Mouse (Mus musculus): ENCODE measurements around the gene Nsmce4a. TPM values are rescaled to one million over a fixed set of nuclear protein-coding genes. Genes with fewer than 3 reads are reported as not detected.

Gene Nsmce4a
- polyA plus RNA-seq, 1 experiment = 74.9 TPM

DNA sequence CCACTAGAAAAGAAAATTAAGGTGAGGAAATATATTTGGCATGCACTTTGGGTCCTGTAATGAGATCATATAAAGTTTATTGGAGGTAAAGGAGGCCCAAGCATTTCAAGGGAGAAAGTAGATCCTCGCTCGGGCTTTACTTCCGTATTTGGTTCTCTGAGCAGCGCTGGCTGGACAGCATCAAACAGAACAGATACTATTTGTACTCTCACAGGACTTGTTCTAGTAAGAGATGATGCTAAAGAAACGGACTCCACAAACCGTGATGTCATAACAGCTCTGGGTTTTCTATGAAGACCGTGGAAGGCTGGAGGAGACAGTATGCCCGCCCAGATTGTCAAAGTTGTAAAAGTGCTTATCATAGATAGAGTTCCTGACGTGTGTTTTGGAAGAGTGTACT, 45.6 kb downstream of the Nsmce4a start:
- H3K4me1 ChIP-seq (ENCODE audit: control insufficient read depth, insufficient read depth, low read length) = no peaks in the 10 kb centered on the region
- 83% methylated on average over 9 of the region's 9 CpGs for WGBS
- H3K27me3 ChIP-seq (ENCODE audit: control insufficient read depth, insufficient read depth, low read length) = no peaks in the 10 kb centered on the region
- no peak for TF ChIP-seq POLR2A (IDR thresholded peaks at IDR 0.05; ENCODE audit: borderline replicate concordance, insufficient read depth, low read length)
- TF ChIP-seq CTCF (IDR thresholded peaks at IDR 0.05; ENCODE audit: borderline replicate concordance, insufficient read depth, low read depth, low read length) = no peak
- H3K27ac ChIP-seq (ENCODE audit: insufficient read depth, low read length) = no peak overlapping the region
- no peak for DNase-seq
- H3K4me3 ChIP-seq (replicated peaks; ENCODE audit: insufficient read depth, low read depth, low read length) = no peak overlapping the region

DNA sequence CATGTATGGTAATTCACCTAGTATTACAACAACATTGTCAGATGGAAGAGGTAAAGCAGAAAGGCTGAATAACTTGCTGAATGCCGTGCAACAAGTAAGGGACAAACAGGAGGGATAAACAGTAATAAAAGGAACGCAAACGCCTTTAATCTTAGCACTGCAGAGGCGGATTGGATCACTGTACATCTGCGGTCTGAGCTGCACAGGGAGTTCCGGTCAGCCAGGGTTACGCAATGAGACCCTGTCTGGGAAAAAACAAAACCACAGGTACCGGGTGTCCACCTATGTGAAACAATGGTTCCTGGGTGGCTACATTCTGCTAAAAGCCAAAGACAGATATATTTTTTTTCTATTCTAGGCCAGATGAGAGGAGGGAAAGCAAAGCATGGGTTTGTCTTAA, 49.5 kb downstream of the Nsmce4a start:
- 92% methylated on average over 8 of the region's 8 CpGs for WGBS
- DNase-seq = no peak
- no peak overlapping the region for H3K27ac ChIP-seq (ENCODE audit: insufficient read depth, low read length)

DNA sequence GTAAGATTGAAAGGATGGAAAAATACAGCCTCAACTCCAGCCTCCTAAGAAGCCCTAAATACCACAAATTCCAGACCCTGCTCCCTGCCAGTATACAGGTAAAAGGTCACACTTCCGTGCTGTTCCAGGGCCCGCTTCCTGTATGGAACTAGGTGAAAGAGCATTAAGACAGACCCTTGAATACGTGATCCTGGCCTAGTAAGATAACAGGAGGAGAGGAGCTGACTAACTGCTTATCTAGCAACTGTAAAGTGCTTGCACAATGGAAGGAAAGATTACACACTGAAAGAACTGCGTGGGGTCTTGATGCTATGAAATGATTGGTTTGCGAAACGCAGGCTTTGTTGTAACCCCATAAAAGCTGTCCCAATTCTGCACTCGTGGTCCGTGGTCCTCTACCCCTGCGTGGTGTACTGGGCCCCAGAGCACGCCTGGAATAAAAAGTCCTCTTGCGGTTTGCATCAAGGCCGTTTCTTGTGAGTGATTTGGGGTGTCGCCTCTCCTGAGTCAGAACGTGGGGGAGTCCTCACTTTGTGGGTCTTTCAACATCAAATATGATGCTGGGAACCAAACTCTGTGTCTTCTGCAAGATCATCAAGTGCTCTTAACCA, 52.0 kb downstream of the Nsmce4a start:
- WGBS = 92% methylated on average over 14 of the region's 14 CpGs
- Histone ChIP-seq H3K27me3 (ENCODE audit: control insufficient read depth, insufficient read depth, low read length) (no peaks in the 10 kb centered on the region), H3K4me3 (replicated peaks; ENCODE audit: insufficient read depth, low read depth, low read length) (no peak overlapping the region), H3K4me1 (ENCODE audit: control insufficient read depth, insufficient read depth, low read length) (no peaks in the 10 kb centered on the region), H3K27ac (ENCODE audit: insufficient read depth, low read length) (no peak overlapping the region)
- DNase-seq = no peak
- TF ChIP-seq POLR2A (IDR thresholded peaks at IDR 0.05; ENCODE audit: borderline replicate concordance, insufficient read depth, low read length) (no peak), CTCF (IDR thresholded peaks at IDR 0.05; ENCODE audit: borderline replicate concordance, insufficient read depth, low read depth, low read length) (no peak)

More for the DNA sequence above, 49.5 kb downstream of the Nsmce4a start:
- Histone ChIP-seq H3K4me3 (replicated peaks; ENCODE audit: insufficient read depth, low read depth, low read length) (no peak overlapping the region), H3K27me3 (ENCODE audit: control insufficient read depth, insufficient read depth, low read length) (no peaks in the 10 kb centered on the region), H3K4me1 (ENCODE audit: control insufficient read depth, insufficient read depth, low read length) (no peaks in the 10 kb centered on the region)
- TF ChIP-seq CTCF (IDR thresholded peaks at IDR 0.05; ENCODE audit: borderline replicate concordance, insufficient read depth, low read depth, low read length) = no peak
- TF ChIP-seq POLR2A (IDR thresholded peaks at IDR 0.05; ENCODE audit: borderline replicate concordance, insufficient read depth, low read length) = no peak

DNA sequence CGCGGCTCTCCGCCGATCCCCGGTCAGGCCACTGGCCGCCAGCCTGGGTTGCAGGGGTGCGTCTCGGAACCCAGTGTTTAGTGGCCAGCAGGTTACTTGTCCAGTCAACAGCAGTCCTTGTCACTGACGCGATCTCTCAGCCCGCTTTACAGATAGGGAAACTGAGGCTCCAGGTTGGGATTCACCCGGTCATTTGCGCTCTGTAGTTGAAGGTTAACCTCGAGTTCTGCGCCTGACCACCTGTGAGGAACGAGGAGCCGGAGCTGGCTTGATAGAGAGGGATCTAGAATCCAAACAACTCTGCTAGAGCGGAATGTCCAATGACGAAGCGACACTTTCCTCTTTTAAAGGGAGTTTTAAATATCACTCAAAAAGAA, 52.9 kb downstream of the Nsmce4a start, which contains the start of gene Ate1:
Gene Ate1, minus strand, starts transcription at position 321 of the 377 bp plus-strand sequence.
- 11% methylated on average over 20 of the region's 20 CpGs for WGBS

DNA sequence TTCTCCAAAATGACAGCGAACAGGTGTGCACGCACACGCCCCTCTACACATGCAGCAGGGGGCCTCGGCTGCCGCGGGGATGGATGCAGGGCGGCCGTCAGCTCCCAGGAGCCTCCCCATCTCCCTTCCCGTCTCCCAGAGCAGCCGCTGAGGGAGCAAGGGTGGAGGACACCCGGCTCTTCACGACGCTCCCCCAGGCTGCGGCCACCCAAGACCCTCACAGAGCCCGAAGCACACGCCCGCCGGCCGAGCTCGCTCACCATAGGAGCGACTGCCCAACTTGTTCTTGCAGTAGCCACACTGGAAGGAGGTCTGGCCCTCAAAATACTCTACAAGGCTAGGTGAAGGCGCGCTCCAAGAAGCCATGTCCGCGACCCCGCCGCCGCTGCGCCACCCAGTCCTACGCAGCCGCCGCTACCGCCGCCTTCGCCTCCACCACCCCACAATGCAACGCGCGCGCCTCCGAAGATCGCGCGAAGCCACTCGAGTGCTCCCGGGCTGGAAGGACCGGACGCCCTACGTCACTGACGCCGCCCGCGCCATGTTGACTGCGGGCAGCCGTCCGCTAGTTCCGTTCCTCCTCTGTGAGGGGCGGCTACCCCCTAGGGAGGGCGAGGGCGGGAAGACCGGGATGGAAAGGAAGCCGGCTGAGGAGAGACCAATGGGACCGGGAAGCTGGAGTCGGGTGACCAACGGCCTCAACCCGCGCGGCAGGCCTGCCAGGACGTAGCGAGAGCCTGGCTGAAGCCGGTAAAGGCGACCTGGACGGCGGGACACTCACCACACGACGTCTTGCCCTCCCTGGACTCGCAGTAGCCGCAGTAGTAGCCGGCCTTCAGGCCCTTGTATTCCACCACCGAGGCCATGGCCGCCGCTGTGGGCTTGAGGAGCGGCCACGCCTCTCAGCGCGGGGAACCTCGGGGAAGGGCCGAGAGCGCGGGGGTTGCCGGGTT, 53.5 kb downstream of the Nsmce4a start:
- under 1% methylated on average over 90 of the region's 90 CpGs for WGBS
- no peaks in the 10 kb centered on the region for H3K4me1 ChIP-seq (ENCODE audit: control insufficient read depth, insufficient read depth, low read length)
- TF ChIP-seq CTCF (IDR thresholded peaks at IDR 0.05; ENCODE audit: borderline replicate concordance, insufficient read depth, low read depth, low read length) (no peak), POLR2A (IDR thresholded peaks at IDR 0.05; ENCODE audit: borderline replicate concordance, insufficient read depth, low read length) (peak; percentile 67)
- peak; percentile 97 to 98 for DNase-seq
- H3K27ac ChIP-seq (ENCODE audit: insufficient read depth, low read length) = peak overlapping the region; percentile 83
- peak overlapping the region; percentile 94 for H3K4me3 ChIP-seq (replicated peaks; ENCODE audit: insufficient read depth, low read depth, low read length)
- H3K27me3 ChIP-seq (ENCODE audit: control insufficient read depth, insufficient read depth, low read length) = no peaks in the 10 kb centered on the region

More for the DNA sequence above, 52.9 kb downstream of the Nsmce4a start, which contains the start of gene Ate1:
- Histone ChIP-seq H3K27ac (ENCODE audit: insufficient read depth, low read length) (peak within 1 kb of the TSS; percentile 83), H3K4me1 (ENCODE audit: control insufficient read depth, insufficient read depth, low read length) (no peaks in the 10 kb centered on the region), H3K4me3 (replicated peaks; ENCODE audit: insufficient read depth, low read depth, low read length) (peak within 1 kb of the TSS; percentile 94), H3K27me3 (ENCODE audit: control insufficient read depth, insufficient read depth, low read length) (no peaks in the 10 kb centered on the region)
- DNase-seq = no peak
- TF ChIP-seq POLR2A (IDR thresholded peaks at IDR 0.05; ENCODE audit: borderline replicate concordance, insufficient read depth, low read length) = no peak
- no peak for TF ChIP-seq CTCF (IDR thresholded peaks at IDR 0.05; ENCODE audit: borderline replicate concordance, insufficient read depth, low read depth, low read length)

DNA sequence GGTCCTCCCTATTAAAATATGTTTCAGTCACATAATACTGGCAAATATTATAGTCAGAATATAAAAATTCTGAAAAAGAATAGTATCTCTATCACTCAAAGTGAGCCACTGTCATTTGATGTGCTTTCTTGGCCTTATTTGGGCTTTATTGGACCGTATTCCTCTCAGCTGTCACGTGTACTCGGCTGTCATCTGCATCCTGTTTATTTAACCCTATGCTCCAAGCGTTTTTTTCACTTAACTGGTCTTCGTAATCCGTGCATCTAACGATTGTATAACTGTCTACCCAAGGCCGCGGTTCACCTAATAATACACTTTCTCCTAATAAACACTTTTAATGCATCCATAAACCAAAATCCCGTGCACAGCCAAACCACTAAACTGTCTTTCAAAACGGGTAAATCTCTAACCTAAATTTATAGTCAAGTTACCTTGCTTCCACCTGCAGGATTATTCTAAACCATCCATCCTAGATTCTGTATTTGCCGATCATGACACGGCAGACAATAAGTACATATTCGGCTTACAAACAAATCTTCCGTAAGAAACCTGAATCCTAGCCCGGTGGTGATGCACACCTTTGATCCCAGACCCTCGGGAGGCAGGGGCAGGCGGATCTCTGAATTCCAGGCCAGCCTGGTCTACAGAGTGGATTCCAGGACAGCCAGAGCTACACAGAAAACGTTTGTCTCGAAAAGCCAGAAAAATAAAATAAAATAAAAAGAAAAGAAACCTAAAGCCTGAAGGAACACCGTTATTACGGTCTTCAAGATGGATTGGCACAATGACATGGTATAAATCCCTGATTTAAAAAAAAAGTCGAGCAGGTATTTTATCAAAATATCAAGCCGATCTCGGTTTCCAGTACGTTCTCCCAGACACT, 54.5 kb downstream of the Nsmce4a start:
- H3K27ac ChIP-seq (ENCODE audit: insufficient read depth, low read length) = peak overlapping the region; percentile 83
- TF ChIP-seq POLR2A (IDR thresholded peaks at IDR 0.05; ENCODE audit: borderline replicate concordance, insufficient read depth, low read length) (no peak), CTCF (IDR thresholded peaks at IDR 0.05; ENCODE audit: borderline replicate concordance, insufficient read depth, low read depth, low read length) (no peak)
- DNase-seq = peak; percentile 29 to 41
- no peaks in the 10 kb centered on the region for H3K4me1 ChIP-seq (ENCODE audit: control insufficient read depth, insufficient read depth, low read length)
- 8% methylated on average over 26 of the region's 26 CpGs for WGBS
- H3K27me3 ChIP-seq (ENCODE audit: control insufficient read depth, insufficient read depth, low read length) = no peaks in the 10 kb centered on the region
- H3K4me3 ChIP-seq (replicated peaks; ENCODE audit: insufficient read depth, low read depth, low read length) = peak overlapping the region; percentile 94

DNA sequence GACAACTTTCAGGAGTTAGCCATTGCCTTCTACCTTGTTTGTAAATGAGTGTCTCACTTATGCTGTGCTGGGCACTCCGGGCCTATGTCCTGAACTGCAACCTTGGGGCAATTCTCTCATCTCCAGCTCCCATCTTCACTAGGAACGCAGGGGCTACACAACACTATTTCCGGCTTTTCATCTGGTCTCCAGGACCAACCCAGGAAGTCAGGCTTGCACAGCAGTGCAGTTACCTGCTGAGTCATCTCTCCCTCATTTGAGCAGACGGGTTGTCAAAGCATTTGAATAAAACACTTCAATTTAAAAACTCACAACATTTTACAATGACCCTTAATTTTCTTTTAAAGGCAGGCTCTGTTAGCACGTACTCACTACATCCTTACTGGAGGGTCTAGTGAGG, 62.7 kb downstream of the Nsmce4a start:
- Histone ChIP-seq H3K27me3 (ENCODE audit: control insufficient read depth, insufficient read depth, low read length) (no peaks in the 10 kb centered on the region), H3K4me3 (replicated peaks; ENCODE audit: insufficient read depth, low read depth, low read length) (no peak overlapping the region), H3K4me1 (ENCODE audit: control insufficient read depth, insufficient read depth, low read length) (no peaks in the 10 kb centered on the region), H3K27ac (ENCODE audit: insufficient read depth, low read length) (no peak overlapping the region)
- DNase-seq = no peak
- no peak for TF ChIP-seq POLR2A (IDR thresholded peaks at IDR 0.05; ENCODE audit: borderline replicate concordance, insufficient read depth, low read length)
- no peak for TF ChIP-seq CTCF (IDR thresholded peaks at IDR 0.05; ENCODE audit: borderline replicate concordance, insufficient read depth, low read depth, low read length)
- 94% methylated on average over 5 of the region's 5 CpGs for WGBS

Data from cerebellum, adult 2 months (tissue).